Mouse (Mus musculus): ENCODE data around the gene Cacul1. TPM values are rescaled to one million over a fixed set of nuclear protein-coding genes. Genes with fewer than 3 reads are reported as not detected.

Gene Cacul1
- 75.9 and 104 TPM in 2 replicates for polyA plus RNA-seq (2012)

DNA sequence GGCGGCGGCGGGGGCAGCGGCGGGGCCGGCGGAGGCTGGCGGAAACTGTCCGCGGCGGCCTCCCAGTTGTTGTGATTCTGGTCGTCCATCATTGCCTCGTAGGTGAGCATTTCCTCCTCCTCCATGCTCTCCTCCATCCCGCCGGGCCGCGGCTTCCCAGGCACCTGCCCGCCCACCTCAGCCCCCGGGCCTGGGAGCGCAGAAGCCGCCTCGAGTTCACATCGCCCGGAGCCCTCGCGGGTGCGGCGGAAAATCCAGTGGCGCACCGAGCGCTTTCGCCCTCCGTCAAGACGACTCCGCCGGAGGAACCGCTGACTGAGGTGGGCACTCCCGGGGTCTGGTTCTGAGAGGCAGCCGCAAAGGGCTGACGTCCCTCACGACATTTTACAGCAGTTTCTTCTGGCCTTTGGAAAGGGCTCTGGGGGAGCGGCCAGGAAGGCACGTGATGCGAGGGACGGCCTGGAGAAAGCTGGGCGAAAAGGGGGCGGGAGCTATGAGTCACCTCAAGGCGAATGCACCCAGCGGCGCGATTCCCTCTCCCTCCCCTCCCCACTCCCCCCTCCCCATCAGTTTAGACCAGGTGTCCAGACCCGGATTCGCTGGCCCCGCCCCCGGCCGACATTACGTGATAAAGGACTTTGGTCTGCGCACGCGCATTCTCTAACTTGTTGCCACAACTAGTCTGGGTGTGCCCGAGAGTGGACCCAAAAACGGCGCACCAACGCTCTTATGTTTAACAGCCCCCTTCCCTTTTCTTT is at the start of gene Cacul1:
Gene Cacul1 (minus strand): TSS at position 444 of the 758 bp plus-strand sequence.
- no peak for TF ChIP-seq GATA1 (IDR thresholded peaks at IDR 0.05; ENCODE audit: low read length)

DNA sequence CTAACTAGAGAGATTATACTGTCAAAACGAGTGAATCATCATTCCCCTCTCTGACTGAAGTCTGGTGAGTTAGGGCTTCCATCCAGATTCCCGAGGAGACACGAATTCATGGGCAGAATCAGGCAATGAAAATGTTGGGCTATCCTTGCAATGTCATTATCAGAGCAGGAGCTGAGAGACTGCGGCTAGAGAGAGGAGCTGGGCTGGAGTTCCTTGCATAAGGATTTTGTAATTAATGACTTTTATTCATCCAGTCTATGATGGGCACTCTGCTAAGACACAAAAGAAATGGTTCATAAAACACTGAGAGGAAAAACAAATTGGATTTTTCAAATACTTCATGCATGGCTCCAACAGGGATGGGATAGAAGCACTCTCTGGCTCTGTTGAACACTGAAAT is 38.6 kb upstream of the Cacul1 start:
- TF ChIP-seq GATA1 (IDR thresholded peaks at IDR 0.05; ENCODE audit: low read length) = no peak

DNA sequence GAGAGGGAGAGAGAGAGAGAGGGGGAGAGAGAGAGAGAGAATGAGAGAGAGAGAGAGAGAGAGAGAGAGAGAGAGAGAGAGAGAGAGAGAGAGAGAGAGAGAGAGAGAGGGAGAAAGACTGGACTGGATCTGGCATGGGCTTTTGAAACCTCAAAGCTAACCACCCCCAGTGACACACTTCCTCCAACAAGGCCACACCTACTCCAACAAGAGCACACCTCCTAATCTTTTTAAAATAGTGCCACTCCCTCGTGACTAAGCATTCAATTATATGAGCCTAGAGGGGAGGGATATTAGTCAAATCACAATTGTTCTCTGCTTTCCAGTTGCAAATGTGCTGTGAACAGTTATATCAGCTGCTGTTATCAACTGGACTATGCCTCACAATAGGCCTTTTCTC is 36.2 kb upstream of the Cacul1 start:
- no peak for TF ChIP-seq GATA1 (IDR thresholded peaks at IDR 0.05; ENCODE audit: low read length)

DNA sequence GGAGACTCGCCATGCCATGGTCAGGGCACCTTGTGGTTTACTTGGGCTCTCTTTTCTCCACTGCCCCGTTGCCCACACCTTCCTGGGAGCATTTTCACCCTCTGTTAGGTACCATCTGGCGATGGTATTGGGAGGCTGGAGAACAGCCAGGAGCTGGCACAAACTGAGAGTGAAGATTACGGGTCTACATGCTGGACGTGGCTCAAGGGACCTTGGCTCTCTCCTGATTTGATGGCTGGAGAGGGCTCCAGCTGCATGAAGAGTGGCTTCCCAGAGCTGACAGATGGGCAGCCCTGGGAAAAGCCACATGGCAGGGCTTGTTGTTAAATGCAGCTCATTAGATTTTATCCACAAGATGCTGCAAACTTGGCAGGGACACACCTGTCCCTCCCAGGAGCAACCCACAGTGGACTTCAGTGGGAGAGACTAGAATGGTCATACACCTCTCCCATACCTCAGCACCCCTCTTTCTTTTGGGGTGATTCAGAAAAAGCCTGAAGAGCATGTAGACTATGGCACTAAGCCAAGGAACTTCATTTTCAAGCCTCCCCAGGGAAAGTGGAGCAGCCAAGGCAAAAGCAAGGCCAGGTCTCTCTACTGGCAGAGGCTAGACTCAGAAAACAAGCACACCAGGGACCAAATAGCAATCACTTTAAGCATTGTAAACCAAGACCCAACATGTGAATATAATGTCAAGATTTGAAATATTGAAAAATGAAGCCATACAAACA is 34.8 kb upstream of the Cacul1 start:
- no peak for TF ChIP-seq GATA1 (IDR thresholded peaks at IDR 0.05; ENCODE audit: low read length)

DNA sequence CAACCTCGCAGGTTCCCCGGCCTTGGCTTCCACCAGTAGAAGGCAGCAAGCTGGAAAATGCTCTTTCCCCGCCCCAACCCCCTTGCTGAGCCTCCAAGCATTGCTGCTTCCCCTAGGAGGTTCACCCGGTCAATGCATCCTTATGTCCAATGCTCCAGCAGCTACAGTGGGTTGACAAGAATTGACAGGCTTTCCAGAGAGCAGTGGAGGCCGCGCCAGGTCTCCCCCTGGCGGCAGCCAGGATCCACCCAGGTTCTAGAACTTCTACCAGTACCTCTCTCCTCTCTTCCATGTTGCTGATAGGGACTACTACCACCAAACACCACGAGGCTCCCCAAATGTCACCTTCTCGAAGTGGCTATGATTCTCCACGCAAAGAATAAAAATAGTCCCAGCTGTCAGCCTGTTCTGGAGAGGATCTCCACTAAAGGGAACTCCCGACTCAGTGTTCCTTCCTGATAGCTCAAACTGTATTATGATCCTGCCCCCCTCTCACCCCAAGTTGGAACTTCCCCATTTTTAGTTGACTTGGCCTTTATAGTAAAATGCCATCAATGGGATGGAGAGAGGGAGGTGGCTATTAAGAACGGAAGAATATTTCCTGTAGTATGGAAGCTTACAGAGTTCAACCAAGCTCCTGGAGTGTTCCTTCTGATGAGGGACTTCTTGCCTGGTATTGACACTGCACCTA is 30.8 kb upstream of the Cacul1 start:
- TF ChIP-seq GATA1 (IDR thresholded peaks at IDR 0.05; ENCODE audit: low read length) = no peak

DNA sequence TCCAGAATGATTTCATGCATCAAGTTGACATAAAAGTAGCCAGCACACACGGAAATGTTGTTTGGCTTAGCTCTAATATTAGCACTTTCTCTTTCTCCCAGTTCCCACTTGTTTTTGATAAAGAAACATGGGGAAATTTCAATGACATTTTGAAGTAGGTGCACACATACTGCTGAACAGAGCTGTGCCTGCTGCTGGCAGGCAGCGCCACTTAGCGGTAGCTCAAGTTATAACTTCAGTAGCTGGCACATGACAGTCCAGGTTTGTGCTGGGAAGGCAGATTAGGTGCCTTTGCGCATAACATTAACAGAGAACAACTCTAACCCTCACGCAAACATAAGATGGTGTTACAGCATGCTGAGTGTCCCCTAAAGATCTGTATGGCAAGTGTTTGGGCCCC is 27.9 kb upstream of the Cacul1 start:
- no peak for TF ChIP-seq GATA1 (IDR thresholded peaks at IDR 0.05; ENCODE audit: low read length)

DNA sequence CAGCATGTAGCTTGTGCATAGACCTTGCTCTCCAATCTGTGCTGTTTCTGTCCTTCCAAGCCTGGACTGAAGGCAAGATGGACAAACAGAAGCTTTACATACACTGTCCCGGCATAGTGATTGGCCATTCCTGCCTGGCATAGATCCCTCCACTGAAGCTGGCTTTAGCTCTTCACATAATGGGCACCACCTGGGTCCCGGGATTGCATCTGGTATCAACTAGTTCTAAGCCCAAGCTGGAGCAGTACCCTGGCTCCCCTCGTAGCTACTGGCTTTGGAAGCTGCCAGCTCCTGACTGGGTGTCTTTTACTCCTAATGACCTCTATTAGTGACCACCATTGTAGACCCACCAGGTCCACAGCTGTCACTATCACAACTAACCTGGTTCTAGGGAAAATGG is 22.8 kb upstream of the Cacul1 start:
- TF ChIP-seq GATA1 (IDR thresholded peaks at IDR 0.05; ENCODE audit: low read length) = no peak

DNA sequence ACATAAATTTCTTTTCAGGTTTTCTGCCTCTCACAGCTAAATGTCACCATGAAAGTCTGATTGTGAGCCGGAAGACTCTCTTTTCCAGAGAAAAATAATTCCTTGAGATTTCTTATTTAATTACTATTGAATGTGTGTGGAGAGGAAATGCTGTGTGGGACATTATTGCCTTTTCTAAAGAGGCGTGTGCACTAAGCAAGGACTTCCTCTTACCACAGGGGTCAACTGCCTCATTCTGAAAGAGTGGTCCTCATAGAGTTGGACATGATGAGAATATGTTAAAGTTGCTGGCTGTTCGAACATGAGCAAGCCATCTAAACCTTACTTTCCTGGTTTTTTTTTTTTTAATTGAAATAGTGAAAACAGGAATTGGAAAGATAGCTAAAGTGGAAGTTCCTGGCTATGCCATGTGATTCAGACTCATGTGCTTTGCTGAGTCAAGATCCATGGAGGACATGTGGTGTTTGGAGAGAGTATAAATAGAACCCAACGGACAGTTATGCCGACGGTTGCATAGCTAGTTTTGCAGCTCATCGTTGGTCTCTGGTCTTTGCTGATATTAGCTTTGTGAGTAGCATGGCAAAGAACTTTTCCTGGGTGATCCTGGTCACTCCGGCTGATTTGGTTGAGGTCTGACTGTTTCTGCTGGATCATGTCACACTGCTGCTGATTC is 17.3 kb upstream of the Cacul1 start:
- TF ChIP-seq GATA1 (IDR thresholded peaks at IDR 0.05; ENCODE audit: low read length) = no peak

DNA sequence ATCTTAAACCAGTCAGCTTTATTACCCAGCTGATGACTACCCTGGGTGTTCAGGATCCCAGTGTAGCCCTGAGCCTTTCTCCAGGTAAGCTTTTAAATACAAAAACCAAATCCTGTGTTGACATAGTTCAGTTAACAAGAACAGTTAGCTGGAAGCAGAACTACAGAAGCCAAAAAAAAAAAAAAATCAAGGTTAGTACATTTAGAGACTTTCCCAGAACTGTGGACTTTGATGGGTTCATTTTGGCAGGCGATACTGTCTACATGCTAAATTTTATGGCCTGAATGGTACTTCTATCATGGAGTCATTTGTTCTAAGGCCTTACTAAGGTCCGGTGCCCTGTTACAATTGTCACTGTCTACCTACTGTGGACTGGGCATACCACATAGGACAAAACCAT is 8.8 kb upstream of the Cacul1 start:
- no peak for TF ChIP-seq GATA1 (IDR thresholded peaks at IDR 0.05; ENCODE audit: low read length)

DNA sequence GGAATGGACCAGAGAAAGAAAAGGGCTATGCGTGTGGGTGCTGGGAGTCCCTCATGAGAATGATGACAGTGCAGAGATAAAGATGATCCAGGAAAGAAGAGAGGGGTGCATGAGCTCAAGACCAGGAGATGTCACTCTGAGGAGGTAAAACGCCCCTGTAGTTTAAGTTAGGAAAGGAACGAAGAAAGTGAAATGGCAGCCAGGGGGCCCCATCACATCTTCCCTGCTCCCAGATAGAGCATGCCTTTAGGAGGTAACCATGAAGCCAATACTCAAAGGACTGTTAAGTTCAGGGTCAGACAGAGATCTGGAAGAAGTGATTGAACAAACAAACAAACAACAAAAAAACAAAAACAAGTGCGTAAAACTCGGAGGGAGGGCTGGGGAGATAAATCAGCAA is 5.8 kb upstream of the Cacul1 start:
- TF ChIP-seq GATA1 (IDR thresholded peaks at IDR 0.05; ENCODE audit: low read length) = no peak

DNA sequence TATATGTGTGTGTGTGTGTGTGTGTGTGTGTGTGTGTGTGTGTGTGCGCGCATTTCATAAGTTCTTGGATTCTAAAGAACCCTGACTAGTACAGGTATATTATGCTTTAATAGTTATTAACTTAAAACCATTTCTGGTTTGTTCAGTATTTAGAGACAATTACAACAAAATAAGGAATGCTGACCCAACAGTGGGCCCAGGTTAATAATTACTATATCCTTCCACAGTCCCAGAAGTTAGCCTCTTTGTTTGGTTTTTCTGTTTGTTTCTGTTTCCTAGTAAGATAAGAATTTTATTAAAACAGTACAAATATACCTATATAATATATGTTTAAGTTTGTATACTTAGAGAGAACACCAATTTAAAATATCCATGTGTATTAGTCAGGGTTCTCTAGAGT is 2.4 kb upstream of the Cacul1 start:
- no peak for TF ChIP-seq GATA1 (IDR thresholded peaks at IDR 0.05; ENCODE audit: low read length)

DNA sequence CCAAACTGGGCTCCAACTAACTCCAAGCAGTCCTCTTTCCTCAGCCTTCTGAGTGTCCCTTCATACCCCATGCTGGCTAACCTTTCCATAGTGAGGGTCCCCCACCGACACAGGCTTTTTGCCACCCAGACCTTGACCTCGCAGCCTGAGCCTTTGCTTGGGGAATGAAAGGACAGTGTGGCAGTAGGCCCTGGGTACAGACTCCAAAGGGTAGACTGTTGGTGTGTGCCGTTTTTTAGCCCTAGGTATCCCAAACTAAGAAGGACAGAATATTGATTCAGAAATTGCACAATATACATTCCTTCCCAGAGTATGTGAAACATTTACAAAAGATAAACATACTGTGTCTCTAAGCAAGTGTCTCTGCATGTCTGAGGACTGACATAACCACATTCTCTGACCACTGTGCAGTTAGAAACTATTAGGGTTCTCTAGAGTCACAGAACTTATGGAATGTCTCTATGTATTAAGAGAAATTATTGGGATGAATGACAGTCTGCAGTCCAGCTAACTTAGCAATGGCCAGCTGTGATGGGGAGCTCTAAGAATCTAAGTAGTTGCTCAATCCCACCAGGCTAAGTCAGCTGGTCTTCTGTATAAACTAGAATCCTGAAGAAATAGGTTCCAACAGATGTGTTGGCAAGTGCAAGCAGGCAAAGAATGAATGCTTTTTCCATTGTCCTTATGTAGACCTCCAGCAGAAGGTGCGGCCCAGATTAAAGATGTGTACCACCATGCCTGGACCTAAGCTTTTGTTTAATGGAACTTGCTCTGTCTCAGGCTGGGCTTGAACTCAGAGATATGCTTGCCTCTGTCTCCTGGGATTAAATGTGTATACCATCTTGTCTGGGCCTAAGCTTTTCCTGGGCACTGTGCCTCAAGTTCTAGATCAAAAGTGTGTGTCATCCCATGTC is 809 bp upstream of the Cacul1 start:
- no peak for TF ChIP-seq GATA1 (IDR thresholded peaks at IDR 0.05; ENCODE audit: low read length)

DNA sequence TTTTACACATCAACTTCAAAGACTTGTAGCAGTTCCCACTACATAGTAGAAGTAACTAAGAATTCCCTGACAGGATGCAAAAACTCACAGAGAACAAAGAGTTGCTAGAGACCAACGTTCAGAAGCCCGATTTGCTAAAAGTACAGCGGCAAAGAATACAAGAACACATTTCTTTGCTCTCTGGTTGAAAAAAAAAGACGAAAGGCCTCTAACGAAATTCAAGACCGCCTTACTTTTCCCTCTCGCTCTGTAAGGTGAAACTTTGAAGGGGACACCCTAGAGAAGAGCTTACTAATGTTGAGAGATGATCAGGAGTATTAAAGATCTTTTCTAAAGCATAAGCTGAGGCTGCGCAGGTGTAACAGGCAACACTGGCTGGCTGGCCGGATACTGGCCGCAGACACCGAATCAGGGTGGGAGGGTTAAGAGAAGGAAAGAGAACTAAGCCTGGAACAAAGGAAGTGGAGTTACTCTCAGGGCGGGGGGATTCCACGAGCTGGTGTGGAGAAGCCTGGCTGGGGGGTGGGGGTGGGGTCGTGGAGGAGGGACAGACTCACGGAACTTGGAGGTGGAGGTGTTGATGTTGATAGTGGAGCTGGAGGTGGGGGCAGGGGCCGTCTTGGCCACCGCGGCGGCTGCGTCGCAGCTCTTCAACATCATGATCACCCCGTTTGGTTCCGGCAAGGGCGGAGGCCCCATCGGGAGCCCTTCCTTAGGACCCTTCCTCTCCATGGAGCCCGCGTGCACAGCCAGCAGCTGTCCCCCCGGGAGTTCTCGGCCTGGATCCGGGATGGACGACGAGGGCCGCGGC is 849 bp downstream of the Cacul1 start:
- TF ChIP-seq GATA1 (IDR thresholded peaks at IDR 0.05; ENCODE audit: low read length) = no peak

DNA sequence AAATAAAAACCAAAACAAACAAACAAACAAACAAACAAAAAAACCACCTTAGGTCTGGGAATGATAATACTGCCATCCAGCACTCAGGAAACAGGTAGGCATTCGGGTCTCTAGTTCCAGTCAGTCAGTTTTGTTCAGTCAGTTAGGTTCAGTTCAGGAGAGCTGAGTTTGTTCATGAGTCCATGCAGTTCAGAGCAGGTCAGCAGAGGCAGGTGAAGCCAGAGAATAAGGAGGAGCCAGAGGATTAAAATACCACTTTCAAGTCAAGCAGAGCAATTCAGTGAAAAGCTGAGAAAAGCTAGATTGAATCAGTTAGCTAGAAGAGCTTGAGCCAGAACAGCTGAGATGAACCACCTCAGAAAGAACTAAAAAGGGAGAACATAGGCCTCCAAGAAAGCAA is 4.1 kb downstream of the Cacul1 start:
- TF ChIP-seq GATA1 (IDR thresholded peaks at IDR 0.05; ENCODE audit: low read length) = no peak

Measured in G1E-ER4 (cell line).